Mouse (Mus musculus): ENCODE measurements around the gene Olfr1162.
"Not testable (repeated sequence)": the region's sequence is repeated elsewhere in the genome, so short reads cannot be mapped to it uniquely, and the experiment has no call there.

Gene Olfr1162

DNA sequence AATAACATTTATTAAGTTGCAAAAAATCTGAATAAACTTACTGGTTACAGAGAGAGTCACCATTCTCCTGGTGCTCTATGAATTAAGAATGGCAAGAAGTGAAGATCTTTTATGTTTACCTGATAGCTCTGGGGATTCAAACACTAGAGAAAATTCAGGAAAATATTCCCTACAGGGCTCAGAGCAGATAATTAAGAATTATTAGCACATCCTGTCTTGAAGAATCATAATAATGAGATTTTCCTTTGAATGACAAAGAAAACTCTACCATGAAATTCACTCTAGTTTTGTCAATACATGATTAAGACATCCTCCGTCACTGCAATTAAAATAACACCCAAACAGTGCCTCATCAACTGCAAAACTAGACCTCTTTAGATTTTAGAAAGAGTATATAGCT is at the start of gene Olfr1162:
Olfr1162 (minus strand) TSS at position 101 of the 400 bp plus-strand sequence.
- no peaks in the 10 kb centered on the region for H3K27me3 ChIP-seq (ENCODE audit: control insufficient read depth, insufficient read depth, low read length, poor library complexity, severe bottlenecking)
- no peaks in the 10 kb centered on the region for H3K36me3 ChIP-seq (ENCODE audit: control insufficient read depth, insufficient read depth, low read length, poor library complexity, severe bottlenecking)
- no peak for DNase-seq (ENCODE audit: low read depth, low spot score)

DNA sequence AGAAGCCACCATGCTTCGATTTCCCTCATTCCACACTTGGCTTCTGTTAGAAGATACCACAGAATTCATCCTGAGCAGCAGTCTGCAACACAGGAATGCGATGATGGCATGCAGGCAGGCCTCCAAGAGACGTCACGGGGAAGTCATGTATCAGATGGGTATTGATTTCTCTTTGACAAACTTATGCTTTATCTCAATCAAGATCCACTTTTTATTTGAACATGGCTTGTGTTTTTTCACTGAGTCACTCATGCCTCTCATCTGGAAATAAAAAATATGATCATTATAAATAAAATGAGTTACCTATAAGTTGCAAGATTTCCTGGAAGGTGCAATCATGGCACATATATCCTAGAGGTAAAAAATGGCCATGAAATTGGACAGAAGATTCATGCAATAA is 42.9 kb upstream of the Olfr1162 start, which contains the start of gene Olfr1164:
Olfr1164 (minus strand) TSS at position 101 of the 400 bp plus-strand sequence.
- Histone ChIP-seq H3K36me3 (ENCODE audit: control insufficient read depth, insufficient read depth, low read length, poor library complexity, severe bottlenecking) (no peaks in the 10 kb centered on the region), H3K27me3 (ENCODE audit: control insufficient read depth, insufficient read depth, low read length, poor library complexity, severe bottlenecking) (no peaks in the 10 kb centered on the region)
- no peak for DNase-seq (ENCODE audit: low read depth, low spot score)

DNA sequence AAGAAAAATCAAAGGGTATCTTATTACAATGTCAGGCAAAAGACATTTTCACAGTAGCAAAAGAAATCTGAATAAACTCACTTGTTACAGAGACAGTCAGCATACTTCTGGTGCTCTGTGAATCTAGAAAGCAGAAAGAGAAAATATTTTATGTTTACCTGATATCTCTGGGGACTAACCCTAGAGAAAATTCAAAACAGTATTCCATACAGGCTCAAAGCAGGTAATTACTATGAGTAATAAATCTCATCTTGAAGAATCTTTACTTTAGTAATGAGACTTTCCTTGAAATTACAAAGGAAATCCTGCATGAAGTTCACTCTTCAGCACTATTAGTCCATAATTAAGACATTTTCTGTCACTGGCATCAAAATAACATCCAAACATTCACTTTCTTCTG is 20.8 kb upstream of the Olfr1162 start, which contains the start of gene Olfr1163:
Olfr1163 (minus strand) TSS at position 101 of the 400 bp plus-strand sequence.
- no peak for DNase-seq (ENCODE audit: low read depth, low spot score)
- H3K36me3 ChIP-seq (ENCODE audit: control insufficient read depth, insufficient read depth, low read length, poor library complexity, severe bottlenecking): no peaks in the 10 kb centered on the region
- no peaks in the 10 kb centered on the region for H3K27me3 ChIP-seq (ENCODE audit: control insufficient read depth, insufficient read depth, low read length, poor library complexity, severe bottlenecking)

DNA sequence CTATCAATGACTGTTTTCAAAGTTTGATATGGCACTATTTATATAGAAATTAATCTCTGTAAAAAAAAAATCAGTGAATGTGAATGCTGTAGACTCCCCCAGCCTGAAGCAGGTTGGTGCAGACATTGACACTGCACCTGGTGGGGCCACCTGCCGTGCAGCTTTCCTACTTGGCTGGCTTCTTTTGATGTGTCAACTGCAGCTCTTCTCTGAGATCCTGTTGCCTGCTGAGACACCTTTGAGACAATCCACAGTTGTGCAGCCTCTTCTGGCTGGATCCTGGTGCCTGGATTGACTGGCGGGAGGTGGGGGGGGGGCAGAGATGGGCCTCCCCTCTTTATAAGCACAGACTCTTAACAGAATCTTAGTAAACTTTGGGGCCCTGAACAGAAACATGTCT is 12.7 kb upstream of the Olfr1162 start:
- Histone ChIP-seq H3K36me3 (ENCODE audit: control insufficient read depth, insufficient read depth, low read length, poor library complexity, severe bottlenecking) (no peaks in the 10 kb centered on the region), H3K27me3 (ENCODE audit: control insufficient read depth, insufficient read depth, low read length, poor library complexity, severe bottlenecking) (no peaks in the 10 kb centered on the region)
- DNase-seq (ENCODE audit: low read depth, low spot score): no peak

DNA sequence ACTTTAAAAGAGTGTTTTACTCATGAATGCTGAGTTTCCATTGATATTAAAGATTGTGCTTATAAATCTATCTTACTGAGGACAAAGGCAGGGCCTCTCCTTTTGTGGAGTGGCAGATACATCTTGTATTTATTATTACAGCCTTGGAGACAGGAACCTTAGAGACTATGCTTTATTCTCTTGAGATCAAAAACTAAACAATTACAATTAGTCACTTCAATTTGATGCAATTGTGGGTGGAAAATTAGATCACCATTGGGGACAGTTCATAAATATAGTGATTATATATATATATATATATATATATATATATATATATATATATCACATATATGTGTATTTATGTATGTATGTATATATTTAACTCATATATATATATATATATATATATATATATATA is 13.3 kb downstream of the Olfr1162 start, which contains the start of gene Olfr73:
Olfr73 (minus strand) TSS at position 101 of the 400 bp plus-strand sequence.
- no peaks in the 10 kb centered on the region for H3K36me3 ChIP-seq (ENCODE audit: control insufficient read depth, insufficient read depth, low read length, poor library complexity, severe bottlenecking)
- no peak for DNase-seq (ENCODE audit: low read depth, low spot score)
- no peaks in the 10 kb centered on the region for H3K27me3 ChIP-seq (ENCODE audit: control insufficient read depth, insufficient read depth, low read length, poor library complexity, severe bottlenecking)

DNA sequence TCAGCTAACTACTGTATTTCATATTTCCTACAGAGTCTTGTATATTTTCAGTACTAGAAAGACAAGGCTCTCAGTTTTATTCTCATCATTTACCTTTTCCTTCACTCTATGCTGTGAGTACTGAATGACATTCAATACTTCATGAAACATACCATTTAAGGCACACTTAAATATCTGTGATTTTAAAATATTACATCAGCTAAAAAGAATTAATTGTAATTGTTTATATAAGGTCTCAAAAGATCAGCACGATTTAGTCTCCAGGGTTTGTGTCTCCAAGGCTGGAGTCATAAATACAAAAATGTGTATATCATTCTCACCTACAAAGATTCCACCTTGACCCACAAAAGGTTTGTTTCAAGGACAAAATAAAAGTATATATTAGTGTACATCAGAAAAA is 28.5 kb downstream of the Olfr1162 start, which contains the start of gene Olfr1161:
Olfr1161 (plus strand) TSS at position 301 of the 400 bp plus-strand sequence.
- H3K36me3 ChIP-seq (ENCODE audit: control insufficient read depth, insufficient read depth, low read length, poor library complexity, severe bottlenecking); H3K27me3 ChIP-seq (ENCODE audit: control insufficient read depth, insufficient read depth, low read length, poor library complexity, severe bottlenecking); DNase-seq (ENCODE audit: low read depth, low spot score): not testable (repeated sequence)

DNA sequence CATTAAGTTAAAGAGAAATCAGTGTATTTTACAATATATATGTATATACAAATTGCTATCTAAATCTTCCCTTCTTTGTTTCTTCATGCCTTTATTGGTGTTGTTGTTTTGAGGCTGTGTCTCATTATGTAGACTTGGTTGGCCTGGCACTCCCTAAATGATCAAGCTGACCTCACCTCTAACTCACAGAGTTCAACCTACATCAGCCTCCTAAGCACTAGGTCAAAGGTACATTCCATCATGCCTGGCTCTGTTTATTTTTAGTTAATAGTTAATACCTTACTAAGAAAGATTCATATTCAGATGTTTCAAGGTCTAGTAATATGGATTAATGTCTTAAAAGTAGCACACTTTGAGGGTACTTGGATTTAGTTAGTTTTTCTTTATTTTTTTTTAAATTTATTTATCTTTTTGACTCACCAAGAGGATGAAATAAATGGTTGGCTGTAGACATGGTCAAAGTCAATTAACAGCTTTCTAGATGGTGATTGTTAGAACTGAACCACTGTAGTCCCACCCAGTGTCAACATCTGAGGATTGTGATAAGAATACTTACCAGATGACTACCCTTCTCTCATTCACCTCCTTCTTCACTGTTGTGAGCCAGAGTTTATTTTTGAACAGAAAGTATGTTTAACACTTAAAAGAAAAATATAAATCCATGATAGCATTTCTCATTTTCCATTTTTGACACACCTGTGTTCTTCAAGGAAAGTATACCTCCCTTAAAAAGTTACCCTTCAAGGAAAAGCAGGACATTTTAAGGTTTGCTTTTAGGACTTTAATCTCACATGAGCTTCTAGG is 43.2 kb downstream of the Olfr1162 start, which contains the start of gene Olfr1160:
Olfr1160 (minus strand) TSS at position 754 of the 804 bp plus-strand sequence.
- DNase-seq (ENCODE audit: low read depth, low spot score): no peak
- Histone ChIP-seq H3K27me3 (ENCODE audit: control insufficient read depth, insufficient read depth, low read length, poor library complexity, severe bottlenecking) (no peaks in the 10 kb centered on the region), H3K36me3 (ENCODE audit: control insufficient read depth, insufficient read depth, low read length, poor library complexity, severe bottlenecking) (no peaks in the 10 kb centered on the region)
